Mouse (Mus musculus) stomach, postnatal 0 days (tissue): Measurements from ENCODE around the gene Hist1h4m.
"Not testable (repeated sequence)": the region's sequence is repeated elsewhere in the genome, so short reads cannot be mapped to it uniquely, and the experiment has no call there.

Experiments
- CTCF ChIP-seq: IDR thresholded peaks from 2 replicates; pipeline ENCODE4 v1.5.1; 2016; ENCODE audit warnings: antibody characterized with exemption, low read depth, mild to moderate bottlenecking, moderate library complexity
- EP300 ChIP-seq: optimal IDR thresholded peaks from 2 replicates; pipeline ENCODE3; 2016; ENCODE audit warnings: antibody characterized with exemption

GRCm38 (mm10) chr13:21850696-21851095, 39.1 kb downstream of the Hist1h4m start:
- TF ChIP-seq CTCF, EP300: not testable (repeated sequence)
